Mouse (Mus musculus) CH12.LX (cell line): ENCODE measurements at regions not wholly inside any gene's neighbourhood (a gene's known extent, or its start where the extent isn't known, plus 50 kb on each side); places are given as distances from the start of the nearest gene placed in this dataset.

Experiments used
- ELF1 ChIP-seq: IDR thresholded peaks from 2 replicates; pipeline ENCODE4 v1.6.1; 2014; ENCODE audit warnings: low read depth, mild to moderate bottlenecking, inconsistent platforms, low read length, improper control_type of control experiment
- EP300 ChIP-seq: IDR thresholded peaks from 2 replicates; pipeline ENCODE4 v1.6.1; 2011; ENCODE audit warnings: low read length, improper control_type of control experiment
- GABPA ChIP-seq: IDR thresholded peaks from 2 replicates; pipeline ENCODE4 v1.6.1; 2012; ENCODE audit warnings: low read depth, low read length, improper control_type of control experiment, inconsistent platforms; ENCODE audit not compliant: insufficient replicate concordance
- JUN ChIP-seq: IDR thresholded peaks from 2 replicates; pipeline ENCODE4 v1.6.1; 2011; ENCODE audit warnings: low read depth, mild to moderate bottlenecking, low read length, improper control_type of control experiment, moderate library complexity; ENCODE audit not compliant: insufficient read depth
- MAFK ChIP-seq: IDR thresholded peaks from 2 replicates; pipeline ENCODE4 v1.6.1; 2011; ENCODE audit warnings: low read length, improper control_type of control experiment; ENCODE audit not compliant: insufficient replicate concordance
- MAX ChIP-seq: IDR thresholded peaks from 2 replicates; pipeline ENCODE4 v1.6.1; 2011; ENCODE audit warnings: low read length, improper control_type of control experiment
- POLR2A ChIP-seq: IDR thresholded peaks from 2 replicates; pipeline ENCODE4 v1.6.1; 2011; ENCODE audit warnings: low read depth, mild to moderate bottlenecking, improper control_type of control experiment, low read length
- POLR2AphosphoS2 ChIP-seq: IDR thresholded peaks from 2 replicates; pipeline ENCODE4 v1.6.1; 2011; ENCODE audit warnings: low read depth, low read length, improper control_type of control experiment
- TCF12 ChIP-seq: IDR thresholded peaks from 2 replicates; pipeline ENCODE4 v1.6.1; 2014; ENCODE audit warnings: low read depth, mild to moderate bottlenecking, inconsistent platforms, low read length, improper control_type of control experiment
- ZC3H11A ChIP-seq: IDR thresholded peaks from 2 replicates; pipeline ENCODE4 v1.6.1; 2012; ENCODE audit warnings: low read depth, mild to moderate bottlenecking, inconsistent platforms, low read length, improper control_type of control experiment

DNA sequence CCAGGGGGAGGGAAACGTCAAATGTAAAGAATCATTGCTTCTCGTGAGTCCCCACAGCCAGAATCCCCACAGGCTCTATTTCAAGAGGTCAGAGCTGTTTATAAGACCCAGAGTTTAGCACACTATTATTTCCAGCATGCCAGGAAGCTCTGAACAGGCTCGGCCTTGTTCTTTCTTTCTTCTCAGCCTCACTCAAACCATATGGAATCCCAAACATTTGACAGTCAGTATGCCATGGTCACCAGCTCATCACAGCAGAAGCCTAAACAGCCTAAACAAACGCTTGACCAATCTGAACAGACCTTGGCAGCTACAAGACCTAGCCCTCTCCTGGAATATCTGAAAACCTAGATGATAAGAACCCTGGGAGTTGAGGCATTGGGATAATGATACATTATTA is 68.2 kb upstream of the Tfpi start:
- TF ChIP-seq TCF12 (no peak), JUN (no peak), POLR2AphosphoS2 (no peak), MAFK (no peak), EP300 (no peak), ZC3H11A (no peak), ELF1 (no peak), MAX (no peak), GABPA (no peak), POLR2A (no peak)
